Mouse (Mus musculus) kidney, postnatal 10 days (tissue): ENCODE results near the gene Tbx4.

Experiments
- DNase-seq: peaks from one replicate; pipeline ENCODE4 v3.0.0; 2021; ENCODE audit warnings: mixed read lengths

Gene Tbx4

DNA sequence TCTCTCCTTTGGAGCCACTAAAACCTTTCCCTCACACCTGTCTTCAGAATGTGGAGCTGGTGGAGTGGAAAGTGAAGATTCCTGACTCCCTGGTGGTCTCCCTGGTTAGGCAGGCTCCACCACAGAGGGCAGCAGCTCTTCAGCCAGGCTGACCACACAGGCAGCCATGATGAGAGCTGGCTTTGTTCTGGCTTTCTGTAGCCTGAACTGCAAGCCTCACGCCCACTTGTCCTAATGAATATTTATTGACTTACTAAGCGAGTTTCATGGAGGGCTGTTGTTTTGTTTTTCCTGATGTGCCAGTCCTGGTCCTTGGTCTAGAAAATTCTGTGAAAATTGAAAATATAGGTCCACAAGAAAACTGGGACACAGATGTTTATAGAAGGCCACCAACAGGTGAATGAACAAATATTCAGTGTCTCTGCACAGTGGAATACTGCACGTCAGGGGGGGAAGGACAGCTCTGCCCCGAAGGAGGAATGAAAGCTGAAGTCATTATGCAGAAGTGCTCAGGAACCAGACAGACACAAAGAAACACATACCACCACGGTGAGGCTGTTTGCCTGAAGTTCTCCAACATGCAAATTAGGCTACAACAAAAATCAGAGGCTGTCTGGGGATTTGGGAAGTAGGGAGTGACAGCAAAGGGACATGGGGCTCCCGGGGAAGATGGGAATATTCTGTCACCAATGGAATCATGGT lies 28.1 kb upstream of the Tbx4 start:
- no peak for DNase-seq

DNA sequence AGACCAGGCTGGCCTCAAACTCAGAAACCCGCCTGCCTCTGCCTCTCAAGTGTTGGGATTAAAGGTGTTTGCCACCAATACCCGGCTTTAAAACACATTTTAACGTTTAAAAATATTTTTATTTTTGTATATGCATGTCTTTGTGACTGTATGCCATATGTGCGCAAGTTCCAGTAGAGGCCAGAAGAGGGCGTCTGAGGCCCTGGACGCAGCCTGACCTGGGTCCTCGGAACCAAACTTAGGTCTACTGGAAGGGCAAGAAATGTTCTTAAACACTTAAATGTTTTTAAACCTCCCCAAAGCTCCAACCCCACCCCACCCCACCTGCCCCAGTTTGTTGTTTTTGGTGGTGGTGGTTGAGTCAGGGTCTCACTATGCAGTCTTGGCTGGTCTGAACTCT lies 21.9 kb upstream of the Tbx4 start:
- DNase-seq = peak; percentile 34

DNA sequence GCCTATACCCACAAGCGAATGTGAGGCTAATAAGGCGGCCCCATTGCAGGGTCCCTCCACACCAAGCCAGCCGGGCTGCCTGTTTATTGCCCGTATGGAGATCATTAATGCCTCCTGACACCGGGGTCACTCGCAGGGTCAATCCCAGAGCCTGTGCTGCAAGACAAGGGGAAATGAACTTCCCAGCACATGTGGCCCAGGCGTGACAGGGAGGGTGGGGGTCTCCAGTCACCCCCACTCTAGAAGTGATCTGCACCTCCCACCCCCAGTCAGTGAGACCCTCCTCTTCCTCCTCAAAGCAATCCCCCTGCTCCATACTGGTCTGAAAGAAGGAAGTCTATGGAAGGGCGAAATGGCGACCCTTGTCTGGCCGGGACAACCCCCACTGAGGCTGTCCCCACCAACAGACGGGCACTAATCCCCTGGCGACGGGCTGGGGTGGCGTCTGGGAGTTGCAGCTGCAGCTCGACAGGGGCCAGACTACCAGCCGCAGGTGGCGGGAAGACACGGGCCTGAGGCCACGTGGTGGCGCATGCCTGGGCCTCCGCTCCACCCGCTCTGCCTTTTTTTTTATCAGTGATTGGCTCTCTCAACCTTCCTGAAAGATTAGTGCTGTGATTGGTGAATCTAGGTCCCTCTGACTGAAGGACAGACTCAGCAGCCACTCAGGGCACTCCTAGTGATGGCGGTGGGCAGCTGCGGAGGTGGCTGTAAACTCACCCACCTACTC lies 10.0 kb upstream of the Tbx4 start:
- no peak for DNase-seq

DNA sequence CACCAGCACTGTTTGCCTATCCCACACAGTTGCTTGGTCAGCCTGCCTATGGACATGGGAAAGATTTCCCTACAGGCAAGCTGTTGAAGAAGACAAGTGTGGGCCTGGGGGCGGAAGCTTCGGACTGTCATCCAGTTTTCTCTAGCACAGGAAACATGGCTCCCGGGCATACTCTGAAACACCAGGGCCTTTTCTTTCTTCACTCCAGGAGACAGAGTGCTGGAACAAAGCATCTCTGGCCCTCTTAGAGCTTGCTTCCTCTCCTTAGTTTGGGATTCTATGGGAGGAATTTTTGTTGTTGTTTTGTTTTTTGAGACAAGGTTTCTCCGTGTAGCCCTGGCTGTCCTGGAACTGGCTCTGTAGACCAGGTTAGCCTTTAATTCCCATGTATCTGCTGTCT lies 1.7 kb upstream of the Tbx4 start:
- no peak for DNase-seq

DNA sequence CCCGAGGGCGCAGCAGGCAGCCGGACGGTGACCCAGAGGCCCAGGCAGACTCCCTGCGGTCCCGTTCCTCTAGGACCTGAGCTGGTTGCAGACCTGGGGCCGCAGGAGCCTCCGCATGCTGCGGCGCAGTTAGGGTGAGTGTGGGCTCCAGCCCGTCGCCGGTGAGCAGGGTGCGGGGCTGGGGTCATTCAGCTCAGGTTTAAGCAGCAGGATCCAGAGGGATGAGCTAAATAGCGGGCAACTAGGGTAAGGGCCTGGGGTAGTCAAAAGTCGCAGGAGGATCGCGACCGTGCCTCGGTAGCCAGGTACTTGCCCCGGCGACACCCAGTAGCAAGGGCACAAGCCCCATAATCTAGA lies 185 bp downstream of the Tbx4 start:
- no peak for DNase-seq

DNA sequence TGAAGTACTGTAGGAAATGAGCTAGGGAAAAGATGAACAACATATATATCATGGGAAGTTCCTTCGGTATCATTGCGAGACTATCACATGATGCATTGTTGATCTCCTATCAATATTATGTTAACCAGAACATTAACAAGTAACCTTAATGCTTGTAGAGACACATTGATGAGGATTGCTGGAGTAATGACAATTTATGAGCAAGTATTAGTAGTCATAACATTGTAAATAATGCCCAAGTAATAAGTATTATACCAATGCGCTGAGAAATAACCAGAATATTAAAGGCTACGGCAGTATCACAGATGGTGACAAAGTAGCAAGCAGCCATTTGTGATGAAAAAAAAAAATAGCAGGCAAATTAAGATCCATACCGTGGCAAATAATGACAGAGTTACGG lies 1.1 kb downstream of the Tbx4 start:
- no peak for DNase-seq

DNA sequence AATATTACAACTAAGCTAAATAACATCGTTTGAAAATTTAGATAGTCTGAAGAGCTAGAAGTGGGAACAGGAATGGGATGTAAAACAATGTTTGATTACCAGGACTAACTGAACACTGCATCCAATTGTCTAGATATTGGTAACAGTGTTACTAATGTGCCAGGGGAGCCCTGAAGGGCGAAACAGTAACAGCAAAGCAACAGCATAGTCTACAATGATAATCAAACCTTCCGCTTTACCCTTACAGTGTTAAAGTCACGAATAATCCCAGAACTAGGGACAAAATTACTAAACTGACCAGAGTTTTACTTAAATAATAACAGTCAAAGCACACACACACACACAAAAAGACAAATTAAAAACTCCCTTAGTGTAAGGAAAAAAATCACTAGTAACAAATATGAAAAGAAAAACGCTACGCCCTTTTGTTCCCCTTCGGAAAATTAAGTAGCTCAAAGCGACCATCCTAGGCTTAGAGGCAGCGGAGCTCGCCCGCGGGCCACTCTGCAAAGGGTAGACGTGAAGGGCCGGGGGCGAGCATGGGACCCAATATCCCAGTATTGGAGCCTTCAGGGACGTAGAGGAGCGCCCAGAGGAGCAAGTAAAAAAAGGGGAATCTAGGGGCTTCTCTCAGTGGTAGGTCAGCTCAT lies 1.7 kb downstream of the Tbx4 start:
- DNase-seq = no peak

DNA sequence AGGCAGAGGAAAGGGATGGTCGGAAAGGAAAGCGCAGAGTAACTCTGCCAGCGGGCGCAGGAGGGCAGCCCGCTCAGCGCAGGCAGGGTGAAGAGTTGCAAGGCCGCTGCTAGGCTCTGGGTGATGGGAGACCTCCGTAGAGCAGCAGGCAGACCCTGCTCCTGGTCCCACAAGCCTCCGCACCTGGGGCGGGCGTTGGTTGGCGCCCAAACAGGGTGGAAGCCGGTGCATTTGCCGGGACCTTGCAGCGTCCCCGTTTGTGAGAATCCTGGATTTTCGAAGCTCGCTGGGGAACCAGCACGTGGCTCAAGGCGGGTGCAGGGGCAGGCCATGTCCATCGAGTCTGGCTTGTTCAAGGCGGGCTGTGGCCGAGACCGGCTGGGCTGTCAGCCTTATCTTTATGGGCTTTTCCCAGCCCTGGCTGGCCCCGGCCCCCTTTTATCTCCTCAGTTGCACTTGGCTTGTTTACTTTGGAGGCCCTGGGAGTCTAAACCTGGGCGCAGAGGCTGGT lies 2.3 kb downstream of the Tbx4 start:
- DNase-seq = peak; percentile 17

DNA sequence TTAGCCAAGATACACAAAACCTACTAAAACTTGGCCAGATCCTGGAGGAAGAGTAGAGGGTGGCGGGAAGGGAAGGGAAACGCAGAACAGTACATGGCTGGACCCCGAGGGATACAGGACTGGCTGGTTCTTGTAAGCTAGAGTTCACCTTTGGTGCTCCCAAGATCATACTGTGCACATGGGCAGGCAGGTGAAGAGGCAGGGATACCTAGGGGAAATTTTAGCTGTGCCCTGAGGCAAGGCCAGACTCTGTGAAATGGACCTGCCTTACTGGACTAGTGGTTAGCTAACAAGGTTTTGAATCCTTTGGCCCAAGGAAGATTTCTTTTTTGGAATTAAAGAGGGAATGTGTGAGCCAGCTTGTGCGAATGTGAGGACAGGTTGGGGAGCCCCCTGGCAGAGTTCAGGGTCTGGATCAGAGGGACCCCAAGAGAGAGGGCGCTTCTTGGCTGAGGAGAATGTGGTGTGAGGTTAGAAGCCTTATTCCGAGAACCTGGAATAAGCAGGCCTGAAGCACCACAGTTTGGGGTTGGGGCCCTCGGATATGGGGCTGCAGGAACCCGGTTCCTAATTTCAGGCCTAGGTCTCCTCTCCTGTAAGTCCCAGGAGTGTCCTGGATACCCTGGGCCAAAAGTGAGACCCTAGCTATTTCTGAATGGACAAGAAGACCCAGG lies 3.0 kb downstream of the Tbx4 start:
- DNase-seq = no peak

DNA sequence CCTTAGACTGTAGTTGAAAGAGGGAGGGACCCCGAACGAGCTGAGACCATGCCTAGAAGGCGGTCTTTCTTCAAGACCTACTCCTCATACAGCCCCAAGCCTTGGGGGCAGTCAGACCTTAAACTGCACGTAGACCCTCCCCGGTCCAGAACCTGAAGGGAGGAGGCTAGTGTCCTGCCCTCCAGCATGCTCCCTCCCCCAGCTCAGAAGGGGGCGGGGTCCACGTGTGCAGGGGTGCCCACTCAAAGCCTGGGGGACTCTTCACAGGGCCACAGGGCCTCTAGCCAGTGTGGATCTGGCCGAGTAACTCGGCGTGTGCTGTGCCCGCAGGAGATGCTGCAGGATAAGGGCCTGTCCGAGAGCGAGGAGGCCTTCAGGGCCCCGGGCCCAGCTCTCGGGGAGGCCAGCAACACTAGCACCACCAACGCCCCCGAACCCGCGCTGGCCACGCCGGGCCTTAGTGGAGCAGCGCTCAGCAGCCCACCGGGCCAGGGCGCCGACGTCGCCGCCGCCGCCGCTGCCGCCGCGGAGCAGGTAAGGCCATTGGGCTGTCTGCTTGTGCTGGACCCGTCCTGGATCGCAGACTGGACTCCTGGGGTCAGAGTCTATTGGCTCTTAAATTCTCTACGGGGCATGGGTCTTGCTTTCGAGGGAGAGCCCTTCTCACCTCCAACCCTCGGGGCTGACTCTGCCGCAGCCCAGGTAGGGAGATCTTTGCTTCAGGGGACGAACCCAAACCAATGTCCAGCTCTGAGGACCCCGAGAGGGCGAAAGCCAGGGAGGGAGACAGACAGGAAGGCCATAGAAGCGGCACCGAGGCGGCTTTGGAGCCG lies 3.7 kb downstream of the Tbx4 start:
- DNase-seq = no peak

DNA sequence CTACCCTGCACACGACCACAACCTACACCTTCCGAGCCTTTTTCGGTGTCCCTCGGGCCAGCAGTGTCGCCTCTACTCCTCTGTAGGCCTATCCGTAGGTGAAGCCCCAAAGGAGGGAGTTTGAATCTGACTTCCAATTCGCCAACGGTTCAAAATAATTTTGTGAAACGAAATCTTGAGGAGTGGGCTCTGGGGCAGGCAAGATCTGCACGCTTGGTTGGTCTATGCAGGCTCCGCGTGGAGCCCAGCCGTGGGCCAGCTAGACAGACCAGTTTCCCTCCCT lies 4.3 kb downstream of the Tbx4 start:
- no peak for DNase-seq

DNA sequence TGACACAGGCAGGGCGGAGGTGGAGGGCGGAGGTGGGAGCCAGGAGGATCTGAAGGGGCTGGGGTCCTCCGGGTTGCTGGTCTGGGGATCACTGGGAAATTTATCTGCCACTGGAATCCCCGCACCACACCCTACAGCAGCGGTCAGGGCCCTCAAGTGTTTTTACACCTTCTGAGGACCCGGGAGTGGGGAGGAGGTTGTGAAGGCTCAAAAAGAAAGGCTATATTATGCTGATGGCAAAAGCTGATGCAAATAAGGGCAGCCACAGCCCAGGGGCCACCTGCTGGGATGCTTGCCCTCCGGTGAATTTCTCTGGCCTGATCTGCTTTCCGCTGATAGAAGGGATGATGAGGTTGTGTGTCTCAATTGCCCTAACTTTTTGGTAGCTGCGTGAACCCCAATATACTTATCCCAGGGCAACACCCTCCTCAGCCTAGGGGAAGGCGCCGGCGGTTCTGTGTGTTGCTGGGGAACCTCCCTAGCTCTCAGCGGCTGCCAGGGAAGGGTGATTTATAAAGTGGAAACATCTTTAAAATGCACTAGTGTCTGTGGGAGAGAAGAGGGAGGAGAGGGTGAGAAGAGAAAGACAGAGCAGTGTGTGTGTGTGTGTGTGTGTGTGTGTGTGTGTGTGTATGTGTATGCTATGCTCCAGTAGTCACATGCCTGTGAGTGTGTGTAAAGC lies 4.9 kb downstream of the Tbx4 start:
- no peak for DNase-seq

DNA sequence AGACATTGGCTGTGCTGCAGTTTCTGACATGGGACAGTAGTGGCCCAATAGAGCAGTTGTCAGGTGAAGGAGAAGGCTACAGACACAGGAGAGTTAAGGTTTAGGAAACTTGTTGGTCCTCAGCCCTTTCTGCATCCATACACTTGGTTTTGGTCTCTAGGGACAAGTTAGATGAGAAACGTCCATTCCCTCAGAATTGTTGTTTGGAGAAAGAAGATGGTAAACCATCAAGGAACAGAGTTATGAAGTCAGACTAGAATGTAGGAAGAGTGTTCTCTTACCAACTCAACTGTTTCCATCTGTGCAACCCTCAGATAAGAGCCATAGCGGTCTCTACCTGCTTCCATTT lies 5.4 kb downstream of the Tbx4 start:
- no peak for DNase-seq

DNA sequence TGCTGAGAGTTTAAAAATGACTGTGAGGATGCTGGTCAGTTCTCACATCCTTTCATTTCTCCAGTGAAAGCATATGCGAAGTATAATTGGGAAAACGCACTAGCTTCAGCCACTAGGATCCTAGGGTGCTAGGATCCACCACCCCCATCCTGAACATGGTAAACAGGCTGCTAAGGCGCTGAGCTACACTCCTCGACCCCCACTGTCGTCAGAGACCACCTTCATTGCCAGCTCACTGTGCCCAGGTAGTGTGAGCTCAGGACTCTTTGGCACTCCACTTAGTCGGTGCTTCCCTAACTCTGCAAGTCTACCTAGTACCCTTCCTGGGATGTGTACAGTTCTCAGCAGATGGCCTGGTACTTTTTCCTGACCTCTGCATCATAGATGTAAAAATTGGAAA lies 6.5 kb downstream of the Tbx4 start:
- no peak for DNase-seq

DNA sequence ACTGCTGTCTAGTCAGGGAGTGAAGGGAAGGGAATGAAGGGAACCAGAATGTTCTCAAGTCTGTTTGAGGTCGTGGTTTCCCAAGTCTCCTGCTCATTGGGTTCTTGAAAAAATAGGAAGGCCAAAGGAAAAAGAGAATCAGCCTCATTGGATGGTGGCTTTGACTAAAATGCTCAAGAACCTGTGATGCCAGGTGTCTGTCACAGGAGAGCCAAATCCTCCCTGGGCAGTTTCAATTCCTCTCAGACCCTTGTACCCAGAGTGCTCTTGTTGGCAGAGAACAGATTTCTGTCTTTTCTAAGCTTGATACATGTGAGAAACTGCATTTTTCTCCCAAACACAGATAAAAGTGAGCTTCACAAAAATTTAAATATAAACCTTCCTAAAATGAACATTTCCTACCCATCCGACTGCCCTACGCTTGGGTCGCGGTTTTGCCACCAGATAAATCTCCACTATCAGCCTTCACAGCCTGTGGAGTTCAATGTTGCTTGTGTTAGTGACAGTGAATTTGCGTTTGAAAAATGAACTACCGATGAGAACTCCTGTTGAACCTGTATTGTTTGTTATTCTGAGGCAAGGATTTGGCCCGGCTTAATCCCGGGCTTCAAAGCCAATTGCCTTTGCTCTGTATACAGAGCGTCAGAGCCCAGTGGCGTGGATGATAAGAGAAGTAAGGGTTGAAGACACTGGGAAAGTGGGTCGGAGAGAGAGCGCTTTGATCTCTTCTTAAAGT lies 7.3 kb downstream of the Tbx4 start:
- DNase-seq = no peak

DNA sequence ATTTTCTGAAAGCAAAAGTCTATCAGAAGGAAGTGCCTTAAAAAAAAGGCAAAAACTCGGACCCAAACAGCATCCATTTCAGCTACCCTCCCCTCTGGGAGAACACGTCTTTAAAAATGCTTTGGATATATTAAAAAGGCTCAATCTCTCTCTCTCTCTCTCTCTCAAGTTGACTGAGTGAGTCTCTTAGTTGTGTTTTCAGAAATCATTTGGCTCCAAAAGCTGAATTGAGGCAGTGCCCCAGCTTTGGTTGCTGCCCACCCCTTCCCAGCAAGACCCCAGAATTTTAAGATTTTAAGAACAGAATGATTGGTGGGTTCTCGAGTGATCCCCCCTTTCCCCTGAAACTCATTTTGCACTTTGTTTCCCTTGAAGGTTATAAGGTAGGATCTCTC lies 7.9 kb downstream of the Tbx4 start:
- DNase-seq = no peak

DNA sequence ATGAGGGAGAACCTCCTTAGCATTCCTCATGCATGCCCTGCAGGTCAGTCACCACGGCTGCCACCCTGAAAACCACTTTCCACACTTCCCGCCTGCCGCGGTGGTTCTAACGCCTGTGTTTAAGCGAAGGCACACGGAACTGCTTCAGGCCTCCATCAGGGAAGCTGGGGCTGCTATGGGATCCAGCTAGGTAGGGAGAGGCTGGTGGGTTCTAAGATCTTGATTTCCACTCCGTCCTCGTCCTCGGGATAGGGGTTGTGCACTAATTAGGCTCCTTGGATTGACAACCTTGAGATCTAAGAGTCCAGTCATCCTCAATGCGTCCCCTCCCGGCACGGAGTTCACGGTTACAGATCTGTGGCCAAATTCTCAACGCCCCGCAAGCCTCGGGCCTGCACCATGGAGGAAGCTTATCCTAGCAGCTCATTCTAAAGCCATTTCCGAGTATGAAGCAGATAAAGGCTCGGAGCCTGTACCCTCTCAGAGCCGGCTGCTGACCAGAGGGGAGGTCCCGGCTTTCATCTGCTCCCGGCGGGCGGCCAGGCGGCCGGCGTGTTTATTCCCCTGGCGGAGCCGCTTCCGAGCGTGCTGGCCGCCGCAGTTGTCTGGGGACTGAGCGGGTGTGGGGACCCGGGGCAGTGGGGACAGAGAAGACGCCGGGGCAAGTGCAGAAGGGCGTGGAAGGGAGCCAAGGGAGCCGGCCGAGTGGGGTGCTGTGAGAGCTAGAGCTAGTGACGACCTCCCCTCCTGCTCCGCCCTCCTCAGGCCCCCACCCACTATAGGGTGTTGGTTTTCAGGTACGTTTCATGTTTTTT lies 8.7 kb downstream of the Tbx4 start:
- peak; percentile 65 for DNase-seq

DNA sequence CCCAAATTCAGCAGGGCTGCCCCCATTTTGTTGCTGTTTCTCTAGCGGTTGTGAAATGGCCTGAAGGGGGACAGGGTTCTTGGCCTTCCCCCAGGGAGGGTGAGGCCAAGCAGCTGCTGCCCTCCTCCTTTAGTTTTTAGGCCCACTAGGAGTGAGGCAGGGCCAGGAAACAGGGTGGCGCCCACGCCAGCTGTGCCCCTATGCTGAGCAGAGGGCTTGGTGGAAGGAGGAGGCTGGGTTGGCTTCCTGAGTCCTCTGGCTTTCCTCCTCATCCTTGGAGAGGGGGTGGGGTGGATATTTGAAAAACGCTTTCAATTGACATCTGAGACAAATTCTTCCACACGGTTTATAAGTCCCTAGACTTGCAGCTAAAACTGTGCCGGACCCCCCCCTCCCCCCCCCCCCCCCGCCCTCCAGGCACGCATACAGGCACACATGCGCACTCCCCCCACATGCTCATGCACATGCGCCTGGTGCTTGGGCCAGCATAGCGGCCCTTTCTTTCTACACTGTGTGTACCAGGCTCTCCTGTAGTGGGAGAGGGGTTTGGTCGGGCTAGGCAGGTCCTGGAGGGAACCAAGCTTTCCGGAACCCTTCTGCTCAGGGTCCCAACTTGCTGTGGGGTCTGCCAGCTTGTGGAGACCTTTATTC lies 10.2 kb downstream of the Tbx4 start:
- DNase-seq = no peak

DNA sequence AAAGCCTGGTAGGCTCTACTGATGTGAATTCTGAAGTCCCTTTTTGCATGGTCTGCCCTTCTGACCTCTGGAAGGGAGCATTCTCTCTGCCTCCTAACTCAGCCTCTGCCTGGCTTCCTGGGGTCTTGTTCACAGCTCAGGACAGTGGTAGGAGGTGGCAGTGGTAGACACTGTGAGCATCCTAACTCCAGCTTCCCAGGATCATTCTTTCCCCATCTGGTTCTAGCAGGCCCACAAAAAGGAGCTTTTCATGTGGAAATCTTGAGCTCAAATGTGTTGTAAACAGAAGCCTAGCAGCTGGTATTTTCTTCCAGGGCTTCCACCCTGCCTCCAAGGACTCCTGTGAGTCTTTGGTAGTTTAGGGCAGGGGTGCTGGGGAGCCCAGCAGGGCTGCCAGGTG lies 14.1 kb downstream of the Tbx4 start:
- DNase-seq = no peak

DNA sequence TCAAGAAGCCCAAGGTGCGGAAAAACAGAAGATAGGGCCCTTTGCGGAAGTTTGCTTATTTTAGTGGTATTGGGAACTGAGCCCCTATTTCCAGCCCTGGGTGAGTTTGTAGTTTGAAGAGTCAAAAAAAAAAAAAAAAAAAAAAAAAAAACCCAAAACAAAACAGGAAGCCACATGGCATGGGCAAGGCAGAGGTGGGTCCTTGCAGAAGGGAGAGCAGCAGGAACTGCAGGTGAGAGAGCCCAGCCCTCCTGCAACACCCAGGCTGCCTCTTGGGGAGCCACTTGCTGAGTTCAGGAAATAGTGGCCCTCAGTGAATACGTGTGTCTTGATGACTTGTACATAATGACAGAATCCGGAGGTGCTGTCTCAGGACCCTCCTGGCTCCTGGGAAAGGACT lies 23.3 kb downstream of the Tbx4 start:
- DNase-seq = no peak
